Mouse (Mus musculus): ENCODE results near the gene Clca3a1.
A peak's percentile ranks its signal among the peaks of the same experiment; 100 is the strongest.
"Not testable (repeated sequence)": the region's sequence is repeated elsewhere in the genome, so short reads cannot be mapped to it uniquely, and the experiment has no call there.

Clca3a1 gene

GRCm38 (mm10) chr3:144760592-144761309 lies at the start of gene Clca3a1:
Gene Clca3a1, minus strand, starts transcription at chr3:144760977.
- no peak for DNase-seq (ENCODE audit: low spot score)

GRCm38 (mm10) chr3:144808153-144808925 lies 47.6 kb upstream of the Clca3a1 start:
- DNase-seq (ENCODE audit: low spot score), result not testable (repeated sequence)

GRCm38 (mm10) chr3:144806626-144807025 lies 45.8 kb upstream of the Clca3a1 start:
- not testable (repeated sequence) for DNase-seq (ENCODE audit: low spot score)

GRCm38 (mm10) chr3:144801861-144802260 lies 41.1 kb upstream of the Clca3a1 start:
- DNase-seq (ENCODE audit: low spot score), result no peak

- no peak for DNase-seq (ENCODE audit: low spot score)
These were observed 24.7 kb upstream of the Clca3a1 start for GRCm38 (mm10) chr3:144785181-144786148.

GRCm38 (mm10) chr3:144765161-144765560 lies 4.4 kb upstream of the Clca3a1 start:
- no peak for DNase-seq (ENCODE audit: low spot score)

GRCm38 (mm10) chr3:144761454-144761853 lies 677 bp upstream of the Clca3a1 start:
- DNase-seq (ENCODE audit: low spot score), result no peak

- no peak for DNase-seq (ENCODE audit: low spot score)
These were observed 1.1 kb downstream of the Clca3a1 start for GRCm38 (mm10) chr3:144759719-144760118.

GRCm38 (mm10) chr3:144756103-144756502 lies 4.7 kb downstream of the Clca3a1 start:
- DNase-seq (ENCODE audit: low spot score), result not testable (repeated sequence)

GRCm38 (mm10) chr3:144753120-144753519 lies 7.7 kb downstream of the Clca3a1 start:
- DNase-seq (ENCODE audit: low spot score), result no peak

- not testable (repeated sequence) for DNase-seq (ENCODE audit: low spot score)
These were observed 11.5 kb downstream of the Clca3a1 start for GRCm38 (mm10) chr3:144749062-144749963.

GRCm38 (mm10) chr3:144747706-144748105 lies 13.1 kb downstream of the Clca3a1 start:
- DNase-seq (ENCODE audit: low spot score), result not testable (repeated sequence)

GRCm38 (mm10) chr3:144738396-144738795 lies 22.4 kb downstream of the Clca3a1 start:
- DNase-seq (ENCODE audit: low spot score), result not testable (repeated sequence)

GRCm38 (mm10) chr3:144736831-144737230 lies 23.9 kb downstream of the Clca3a1 start:
- no peak for DNase-seq (ENCODE audit: low spot score)

GRCm38 (mm10) chr3:144723455-144723854 lies 37.3 kb downstream of the Clca3a1 start:
- DNase-seq (ENCODE audit: low spot score), result no peak

GRCm38 (mm10) chr3:144722566-144722965 lies 38.2 kb downstream of the Clca3a1 start:
- not testable (repeated sequence) for DNase-seq (ENCODE audit: low spot score)

- no peak for DNase-seq (ENCODE audit: low spot score)
These were observed 38.9 kb downstream of the Clca3a1 start for GRCm38 (mm10) chr3:144721860-144722256.

GRCm38 (mm10) chr3:144721077-144721859 lies 39.5 kb downstream of the Clca3a1 start:
- no peak for DNase-seq (ENCODE audit: low spot score)

- peak; percentile 98 for DNase-seq (ENCODE audit: low spot score)
These were observed 40.7 kb downstream of the Clca3a1 start, which contains the start of gene Sh3glb1 for GRCm38 (mm10) chr3:144719901-144720747. Gene Sh3glb1, minus strand, starts transcription at chr3:144720335.
